Mouse (Mus musculus) embryonic fibroblast, embryonic 13.5 days (primary cell): ENCODE results near the gene Lcn5.

Source experiments
- CTCF ChIP-seq: IDR thresholded peaks from 2 replicates; pipeline ENCODE4 v1.5.1; 2011; ENCODE audit warnings: mild to moderate bottlenecking, control low read depth, low read length, moderate library complexity, borderline replicate concordance; ENCODE audit not compliant: insufficient read depth
- POLR2A ChIP-seq: IDR thresholded peaks from 2 replicates; pipeline ENCODE4 v1.6.1; 2011; ENCODE audit warnings: low read depth, mild to moderate bottlenecking, control low read depth, low read length, moderate library complexity

DNA sequence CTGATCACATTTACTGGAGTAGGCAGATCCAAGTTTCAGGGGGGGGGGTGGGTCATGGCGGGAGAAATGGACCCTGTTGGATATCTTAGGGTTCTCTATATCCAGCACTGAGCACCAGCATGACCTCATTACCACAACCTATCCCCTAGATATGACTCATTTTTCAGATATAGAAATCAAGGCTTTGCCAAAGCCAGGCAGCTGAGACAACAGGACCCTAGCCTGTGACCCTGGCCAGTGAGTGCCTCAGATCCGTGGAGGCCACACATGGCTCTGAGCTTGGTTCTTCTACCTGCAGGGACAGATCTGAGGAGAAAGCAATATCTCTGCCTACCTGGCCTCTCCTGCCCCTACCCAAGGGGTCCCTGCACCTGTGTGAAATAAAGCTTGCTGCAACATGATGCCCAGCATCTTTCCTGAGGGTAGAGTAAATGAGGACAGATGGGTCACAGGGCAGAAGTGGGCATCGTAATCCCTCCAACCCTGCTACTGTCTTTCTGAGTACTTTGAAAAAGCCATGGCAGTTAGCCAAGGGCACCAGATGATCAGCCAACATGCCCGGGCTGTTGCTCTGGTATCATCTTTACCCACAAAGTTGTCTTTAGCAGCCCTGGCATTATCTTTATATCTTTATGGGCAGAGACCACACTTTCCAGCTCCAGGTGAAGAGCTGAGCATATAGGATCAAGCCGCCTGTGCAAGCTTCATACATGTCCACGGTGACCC, 3.7 kb downstream of the Lcn5 start:
- TF ChIP-seq CTCF (no peak), POLR2A (no peak)
